Mouse (Mus musculus): ENCODE measurements around the gene Tns3. TPM values are rescaled to one million over a fixed set of nuclear protein-coding genes. Genes with fewer than 3 reads are reported as not detected.

The Tns3 gene
- polyA plus RNA-seq, 1 experiment from 2014 or later: 49.6 TPM

DNA sequence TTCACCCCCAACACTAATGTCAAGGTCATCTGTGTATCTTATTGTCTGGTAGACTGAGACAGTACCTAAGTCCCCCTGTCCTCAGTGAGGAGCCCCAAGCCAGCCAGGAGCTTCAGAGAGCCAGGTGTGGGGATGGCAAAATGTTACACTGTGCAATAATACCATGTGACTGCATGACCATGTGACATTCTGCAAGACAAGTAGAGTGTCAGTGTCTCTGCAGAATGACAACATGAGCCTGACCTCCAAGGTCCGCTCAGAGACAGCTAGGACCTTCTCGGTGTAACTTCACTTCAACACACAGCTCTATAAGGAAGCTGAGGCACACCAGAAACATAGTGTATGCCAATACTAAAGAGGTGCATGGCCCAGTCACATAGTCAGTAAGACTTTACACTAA is 20.1 kb downstream of the Tns3 start:
- Histone ChIP-seq H3K4me1 (replicated peaks) (peaks cover 51% of the 10 kb centered on the region), H3K9me3 (no peaks in the 10 kb centered on the region), H3K27me3 (no peaks in the 10 kb centered on the region), H3K9ac (replicated peaks) (no peak overlapping the region), H3K4me2 (no peak overlapping the region), H3K4me3 (replicated peaks) (no peak overlapping the region), H3K27ac (no peak overlapping the region), H3K36me3 (peaks cover 13% of the 10 kb centered on the region; the same call in 1 of the 2 replicates)
- WGBS: 100% methylated on average over 2 of the region's 2 CpGs
- no peak for ATAC-seq (ENCODE audit: insufficient number of reproducible peaks, insufficient read depth, low FRiP score, low TSS enrichment, low read depth)

DNA sequence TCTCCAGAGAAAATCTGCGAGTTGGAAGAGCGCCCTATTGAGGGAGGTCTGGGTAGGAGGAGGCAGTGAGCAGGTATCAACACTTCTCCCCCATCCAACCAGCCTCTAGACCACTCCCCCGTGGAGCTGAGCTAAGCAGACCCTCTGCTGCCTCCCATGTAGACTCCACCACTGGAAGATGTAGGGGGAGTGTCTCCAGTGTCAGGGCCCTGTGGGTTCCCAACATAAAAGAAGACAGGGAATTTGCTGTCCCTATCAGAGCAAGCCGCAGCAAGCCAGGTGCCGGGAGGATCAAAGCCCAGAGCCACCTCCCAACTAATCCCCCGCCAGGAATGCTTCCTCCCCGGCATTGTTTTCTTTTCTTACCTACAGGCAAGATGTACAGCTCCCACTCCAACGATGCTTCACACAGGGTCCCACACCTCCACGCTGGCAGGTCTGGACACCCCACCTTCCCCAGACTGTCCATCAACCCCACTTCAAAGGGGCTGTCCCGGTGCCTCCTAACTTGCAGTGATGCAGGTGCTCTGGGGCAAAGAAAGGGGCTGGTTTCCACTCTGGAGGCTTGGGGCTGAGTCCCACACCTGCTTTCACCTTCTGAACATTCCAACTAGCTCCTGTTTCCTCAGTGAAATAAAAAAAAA is 22.6 kb downstream of the Tns3 start:
- Histone ChIP-seq H3K9me3 (no peaks in the 10 kb centered on the region), H3K36me3 (peaks cover 14% of the 10 kb centered on the region; the same call in 1 of the 2 replicates), H3K9ac (replicated peaks) (no peak overlapping the region), H3K27ac (0 out of 2 replicates have a peak overlapping the region, but pooled peaks have one; percentile 54), H3K4me1 (replicated peaks) (peaks cover 37% of the 10 kb centered on the region), H3K27me3 (no peaks in the 10 kb centered on the region), H3K4me3 (replicated peaks) (no peak overlapping the region), H3K4me2 (no peak overlapping the region)
- 16% methylated on average over 10 of the region's 10 CpGs for WGBS
- peak; percentile 38; the same call in 1 of the 2 replicates for ATAC-seq (ENCODE audit: insufficient number of reproducible peaks, insufficient read depth, low FRiP score, low TSS enrichment, low read depth)

- no peaks in the 10 kb centered on the region for H3K9me3 ChIP-seq
- peak overlapping the region; percentile 54; the same call in 1 of the 2 replicates for H3K27ac ChIP-seq
- no peak overlapping the region; the same call in 1 of the 2 replicates for H3K4me2 ChIP-seq
- no peak for ATAC-seq (ENCODE audit: insufficient number of reproducible peaks, insufficient read depth, low FRiP score, low TSS enrichment, low read depth)
- 96% methylated on average over 16 of the region's 16 CpGs for WGBS
- peaks cover 17% of the 10 kb centered on the region; the same call in 1 of the 2 replicates for H3K36me3 ChIP-seq
- no peak overlapping the region for H3K9ac ChIP-seq (replicated peaks)
- no peak overlapping the region for H3K4me3 ChIP-seq (replicated peaks)
- no peaks in the 10 kb centered on the region for H3K27me3 ChIP-seq
- H3K4me1 ChIP-seq (replicated peaks): peaks cover 42% of the 10 kb centered on the region
These were observed 24.6 kb downstream of the Tns3 start for GRCm38 (mm10) chr11:8639726-8640125.

DNA sequence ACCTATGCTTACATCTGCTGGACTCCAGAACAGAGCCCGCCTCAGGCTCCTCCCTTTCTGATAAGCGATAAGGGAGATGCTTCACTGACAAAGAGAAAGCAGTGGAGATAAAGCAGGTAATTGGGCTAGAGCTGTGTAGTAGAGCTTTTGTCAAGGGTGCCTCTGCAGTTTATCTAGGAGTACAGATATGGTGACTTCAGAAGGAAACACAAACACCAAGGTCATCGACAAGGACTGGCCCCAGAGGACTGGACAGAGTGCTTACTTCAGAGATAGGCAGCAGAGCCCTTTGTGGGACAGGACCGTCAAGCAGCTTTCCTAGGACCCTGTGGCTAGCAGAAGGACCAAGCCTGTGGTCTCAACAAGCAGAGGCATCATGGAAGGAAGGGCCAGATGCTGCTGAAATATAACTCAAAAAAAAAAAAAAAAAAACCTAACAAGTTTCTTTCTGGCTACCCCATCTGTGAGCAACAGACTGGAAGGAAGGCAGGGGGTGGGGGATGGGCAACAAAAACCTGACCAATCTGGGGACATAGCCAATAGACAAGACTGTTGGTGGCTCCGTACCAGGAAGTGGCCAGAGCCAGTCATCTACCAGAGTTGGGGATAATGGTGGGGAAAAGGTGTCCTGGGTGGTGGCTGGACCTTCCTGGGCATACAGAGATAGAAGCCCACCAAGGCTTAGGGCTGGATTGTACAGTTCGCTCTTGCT is 25.2 kb downstream of the Tns3 start:
- Histone ChIP-seq H3K27me3 (no peaks in the 10 kb centered on the region), H3K27ac (no peak overlapping the region), H3K4me3 (replicated peaks) (no peak overlapping the region), H3K4me2 (no peak overlapping the region; the same call in 1 of the 2 replicates), H3K4me1 (replicated peaks) (peaks cover 48% of the 10 kb centered on the region), H3K9me3 (no peaks in the 10 kb centered on the region), H3K36me3 (peaks cover 22% of the 10 kb centered on the region), H3K9ac (replicated peaks) (no peak overlapping the region)
- WGBS: 92% methylated on average over 6 of the region's 6 CpGs
- ATAC-seq (ENCODE audit: insufficient number of reproducible peaks, insufficient read depth, low FRiP score, low TSS enrichment, low read depth): no peak

DNA sequence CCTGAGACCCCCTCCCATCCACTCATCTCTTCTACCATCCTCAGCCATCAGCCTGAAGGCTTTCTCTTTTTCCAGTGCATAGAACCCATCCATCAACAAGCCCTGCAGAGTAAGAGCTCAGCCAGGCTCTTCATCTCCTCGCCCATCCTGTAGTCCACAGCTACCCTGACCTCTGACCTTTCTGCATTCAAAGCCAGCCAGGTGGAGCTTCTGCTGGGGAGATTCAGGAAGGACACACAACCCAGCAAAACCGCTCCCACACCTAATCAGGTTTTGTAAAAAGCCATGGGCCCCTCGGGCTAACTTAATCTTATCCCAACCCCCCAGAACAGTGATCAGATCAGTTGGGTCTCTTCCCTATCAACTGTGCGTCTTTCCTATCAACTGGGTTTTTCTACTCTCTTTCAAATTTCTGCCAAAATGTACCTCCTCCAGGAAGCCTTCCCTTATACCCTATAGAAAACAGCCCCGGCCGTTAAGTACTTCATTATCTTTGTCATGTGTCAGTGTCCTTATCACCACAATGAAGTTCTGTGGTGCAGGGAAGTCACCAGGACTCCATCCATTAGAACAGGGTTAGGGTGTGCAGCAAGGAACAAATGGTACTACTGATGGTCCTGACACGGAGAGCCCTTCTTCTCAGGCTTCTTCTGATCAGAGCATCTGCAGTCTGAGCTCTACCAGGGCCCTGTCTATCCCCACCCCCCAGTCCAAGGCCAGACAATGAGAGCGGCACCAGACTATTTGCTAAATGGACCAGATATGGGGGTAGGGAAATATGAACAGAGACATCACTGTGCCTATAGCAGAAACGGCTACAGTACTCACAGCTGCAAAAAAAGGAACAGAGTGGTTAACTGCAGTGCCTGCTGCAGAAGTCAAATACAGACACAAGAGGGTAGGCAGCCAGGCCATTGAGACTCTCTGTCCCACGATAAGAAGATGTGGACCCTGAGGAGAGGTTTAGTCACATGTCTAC is 26.6 kb downstream of the Tns3 start:
- WGBS: 82% methylated on average over 10 of the region's 10 CpGs

DNA sequence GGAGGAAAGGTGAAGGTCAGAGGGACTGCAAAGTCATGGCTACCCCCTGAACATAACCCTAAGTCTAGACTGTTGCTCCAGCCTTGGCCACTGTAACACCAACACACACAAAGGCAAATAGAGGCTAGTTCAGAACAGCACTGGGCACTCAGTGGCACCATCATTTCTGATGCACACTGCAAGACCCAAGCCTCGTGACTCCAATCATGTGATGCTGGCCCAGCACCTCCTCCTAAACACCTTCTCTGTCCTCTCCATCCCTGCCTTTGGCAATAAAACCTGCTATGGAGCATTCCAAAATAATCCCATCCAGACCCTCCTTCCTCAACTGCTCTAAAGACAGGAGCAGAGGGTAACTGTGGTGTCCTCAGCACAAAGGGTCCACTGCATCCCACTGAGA is 27.7 kb downstream of the Tns3 start:
- ATAC-seq (ENCODE audit: insufficient number of reproducible peaks, insufficient read depth, low FRiP score, low TSS enrichment, low read depth): no peak
- no peak overlapping the region for H3K9ac ChIP-seq (replicated peaks)
- 61% methylated on average over 1 of the region's 1 CpGs for WGBS
- no peak overlapping the region for H3K4me3 ChIP-seq (replicated peaks)
- H3K27ac ChIP-seq: no peak overlapping the region
- peaks cover 39% of the 10 kb centered on the region for H3K4me1 ChIP-seq (replicated peaks)
- H3K27me3 ChIP-seq: no peaks in the 10 kb centered on the region
- peaks cover 23% of the 10 kb centered on the region for H3K36me3 ChIP-seq
- H3K4me2 ChIP-seq: no peak overlapping the region
- H3K9me3 ChIP-seq: no peaks in the 10 kb centered on the region

More for the DNA sequence above, 26.6 kb downstream of the Tns3 start:
- Histone ChIP-seq H3K4me1 (replicated peaks) (peaks cover 48% of the 10 kb centered on the region), H3K27ac (no peak overlapping the region), H3K9ac (replicated peaks) (no peak overlapping the region), H3K9me3 (no peaks in the 10 kb centered on the region), H3K4me3 (replicated peaks) (no peak overlapping the region), H3K4me2 (no peak overlapping the region), H3K27me3 (no peaks in the 10 kb centered on the region), H3K36me3 (peaks cover 23% of the 10 kb centered on the region)
- ATAC-seq (ENCODE audit: insufficient number of reproducible peaks, insufficient read depth, low FRiP score, low TSS enrichment, low read depth): no peak

DNA sequence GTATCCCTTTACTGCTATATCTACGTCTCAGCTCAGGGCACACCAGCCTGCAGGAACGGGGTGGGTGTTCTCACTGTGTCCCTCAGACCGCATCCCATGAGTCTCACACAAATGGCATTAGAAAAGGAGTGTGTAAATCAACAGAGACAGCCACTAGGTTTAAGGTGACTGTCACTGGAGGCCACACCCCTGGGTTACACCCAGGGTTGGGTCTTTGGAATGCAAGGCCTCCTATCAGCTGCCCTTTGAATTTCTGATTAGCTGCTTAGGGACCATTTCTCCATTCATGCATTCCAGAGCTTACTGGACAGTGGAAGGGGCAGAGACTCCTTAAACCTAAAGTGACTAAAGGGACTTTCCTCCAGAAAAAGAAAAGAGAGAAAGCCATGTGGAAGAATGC is 28.6 kb downstream of the Tns3 start:
- ATAC-seq (ENCODE audit: insufficient number of reproducible peaks, insufficient read depth, low FRiP score, low TSS enrichment, low read depth): no peak
- H3K27me3 ChIP-seq: no peaks in the 10 kb centered on the region
- peaks cover 25% of the 10 kb centered on the region for H3K36me3 ChIP-seq
- H3K9ac ChIP-seq (replicated peaks): no peak overlapping the region
- H3K27ac ChIP-seq: no peak overlapping the region
- peaks cover 30% of the 10 kb centered on the region for H3K4me1 ChIP-seq (replicated peaks)
- 76% methylated on average over 3 of the region's 3 CpGs for WGBS
- H3K4me2 ChIP-seq: no peak overlapping the region
- 0 out of 2 replicates have a peak, but pooled peaks cover 3% of the 10 kb centered on the region for H3K9me3 ChIP-seq
- no peak overlapping the region for H3K4me3 ChIP-seq (replicated peaks)

- Histone ChIP-seq H3K27ac (no peak overlapping the region), H3K9ac (replicated peaks) (no peak overlapping the region), H3K36me3 (peaks cover 24% of the 10 kb centered on the region), H3K4me1 (replicated peaks) (peaks cover 21% of the 10 kb centered on the region), H3K4me2 (no peak overlapping the region), H3K9me3 (0 out of 2 replicates have a peak, but pooled peaks cover 5% of the 10 kb centered on the region), H3K27me3 (no peaks in the 10 kb centered on the region), H3K4me3 (replicated peaks) (no peak overlapping the region)
- 83% methylated on average over 7 of the region's 7 CpGs for WGBS
- no peak for ATAC-seq (ENCODE audit: insufficient number of reproducible peaks, insufficient read depth, low FRiP score, low TSS enrichment, low read depth)
These were observed 29.5 kb downstream of the Tns3 start for GRCm38 (mm10) chr11:8634728-8635410.

GRCm38 (mm10) chr11:8632163-8632562 is 32.2 kb downstream of the Tns3 start:
- Histone ChIP-seq H3K4me2 (no peak overlapping the region), H3K9me3 (0 out of 2 replicates have a peak, but pooled peaks cover 5% of the 10 kb centered on the region), H3K4me3 (replicated peaks) (no peak overlapping the region), H3K36me3 (peaks cover 32% of the 10 kb centered on the region), H3K4me1 (replicated peaks) (peaks cover 30% of the 10 kb centered on the region), H3K9ac (replicated peaks) (no peak overlapping the region), H3K27me3 (no peaks in the 10 kb centered on the region), H3K27ac (0 out of 2 replicates have a peak overlapping the region, but pooled peaks have one; percentile 7)
- 76% methylated on average over 5 of the region's 5 CpGs for WGBS
- ATAC-seq (ENCODE audit: insufficient number of reproducible peaks, insufficient read depth, low FRiP score, low TSS enrichment, low read depth): no peak

DNA sequence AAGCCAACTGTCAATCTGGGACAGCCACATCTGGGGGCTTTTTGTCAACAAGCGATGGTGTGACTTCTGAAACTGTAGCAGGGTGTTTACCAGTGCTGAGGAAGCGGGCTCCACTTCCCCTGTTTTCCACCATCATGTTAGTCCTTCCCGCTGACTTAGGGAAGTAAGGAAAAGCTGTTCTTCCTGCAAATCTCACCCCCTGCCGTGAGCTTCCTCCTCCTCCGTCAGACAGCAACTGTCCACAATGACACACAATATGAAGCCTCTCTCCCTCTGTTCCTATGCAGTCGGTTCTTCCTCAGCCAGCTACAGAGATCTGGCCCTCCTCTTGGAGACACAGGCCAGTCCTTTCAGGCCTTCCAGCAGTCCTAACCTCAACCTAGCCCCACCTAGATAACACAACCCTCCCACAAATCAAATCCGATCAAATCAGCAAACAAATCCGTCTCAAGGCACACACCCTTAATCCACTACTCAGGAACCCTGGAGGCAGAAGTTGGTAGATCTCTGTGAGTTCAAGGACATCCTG is 34.4 kb downstream of the Tns3 start:
- no peak overlapping the region for H3K4me3 ChIP-seq (replicated peaks)
- no peak overlapping the region for H3K4me2 ChIP-seq
- H3K27ac ChIP-seq: no peak overlapping the region
- H3K4me1 ChIP-seq (replicated peaks): peaks cover 49% of the 10 kb centered on the region
- H3K27me3 ChIP-seq: no peaks in the 10 kb centered on the region
- no peak for ATAC-seq (ENCODE audit: insufficient number of reproducible peaks, insufficient read depth, low FRiP score, low TSS enrichment, low read depth)
- 83% methylated on average over 8 of the region's 8 CpGs for WGBS
- H3K9ac ChIP-seq (replicated peaks): no peak overlapping the region
- 0 out of 2 replicates have a peak, but pooled peaks cover 5% of the 10 kb centered on the region for H3K9me3 ChIP-seq
- H3K36me3 ChIP-seq: peaks cover 24% of the 10 kb centered on the region

Measured in limb, embryonic 12.5 days (tissue).